Mouse (Mus musculus) spleen, adult 2 months (tissue): ENCODE data around the gene Prr7.

Experiments used
- CTCF ChIP-seq: fragments of 200-500 bp; IDR thresholded peaks from 2 replicates; pipeline ENCODE4 v1.5.1; 2011; ENCODE audit warnings: mild to moderate bottlenecking, inconsistent platforms; ENCODE audit not compliant: insufficient read depth, insufficient read length, insufficient replicate concordance; ENCODE audit errors: extremely low read depth
- POLR2A ChIP-seq: fragments of 200-500 bp; IDR thresholded peaks from 2 replicates; pipeline ENCODE4 v1.6.1; 2011; ENCODE audit warnings: low read depth, low read length, inconsistent platforms

GRCm38 (mm10) chr13:55508531-55508930 lies 44.5 kb downstream of the Prr7 start:
- TF ChIP-seq CTCF (no peak), POLR2A (no peak)
